Mouse (Mus musculus) MEL (cell line): ENCODE data around the gene Tdp1. TPM values are rescaled to one million over a fixed set of nuclear protein-coding genes. Genes with fewer than 3 reads are reported as not detected.

ENCODE experiments used
- DNase-seq: peaks from one replicate; pipeline ENCODE4 v3.0.0; 2011; ENCODE audit warnings: low read depth, low spot score
- H3K27ac ChIP-seq: 2 replicates; pipeline ENCODE4 v1.5.1; 2012; ENCODE audit warnings: low read depth, mild to moderate bottlenecking, control low read depth, low read length, moderate library complexity; ENCODE audit not compliant: control insufficient read depth
- H3K27me3 ChIP-seq, 2 experiments: fragments of 150-350 bp in 1 of 2; sonication (generic) in 1 of 2; 2 replicates each; pipeline ENCODE4 v1.6.1; 2012; ENCODE audit warnings: low read length in 2 of 2, mild to moderate bottlenecking in 2 of 2, improper control_type of control experiment in 1 of 2, moderate library complexity in 1 of 2; ENCODE audit not compliant: insufficient read depth in 2 of 2, control insufficient read depth in 1 of 2
- H3K36me3 ChIP-seq, 2 experiments: 2 replicates each; pipeline ENCODE4 v1.6.1; 2012 to 2014; ENCODE audit warnings: low read length in 2 of 2, improper control_type of control experiment in 1 of 2, inconsistent platforms in 1 of 2, mild to moderate bottlenecking in 1 of 2; ENCODE audit not compliant: insufficient read depth in 2 of 2, control insufficient read depth in 1 of 2
- H3K4me1 ChIP-seq, 2 experiments: fragments of 150-350 bp in 1 of 2; sonication (generic) in 1 of 2; 2 replicates each; pipeline ENCODE4 v1.6.1; 2012; ENCODE audit warnings: low read length in 2 of 2, improper control_type of control experiment in 1 of 2, mild to moderate bottlenecking in 1 of 2; ENCODE audit not compliant: insufficient read depth in 2 of 2, control insufficient read depth in 1 of 2
- H3K4me3 ChIP-seq, 2 experiments: fragments of 150-350 bp in 1 of 2; sonication (generic) in 1 of 2; 2 replicates each; pipeline ENCODE4 v1.5.1; 2012; ENCODE audit warnings: low read depth in 2 of 2, low read length in 2 of 2, mild to moderate bottlenecking in 2 of 2, moderate library complexity in 2 of 2, control low read depth in 1 of 2, improper control_type of control experiment in 1 of 2; ENCODE audit not compliant: control insufficient read depth in 1 of 2, insufficient read depth in 1 of 2
- H3K79me2 ChIP-seq: 2 replicates; pipeline ENCODE4 v1.6.1; 2012; ENCODE audit warnings: mild to moderate bottlenecking, low read length, moderate library complexity; ENCODE audit not compliant: control insufficient read depth, poor library complexity, insufficient read depth
- H3K9ac ChIP-seq: 2 replicates; pipeline ENCODE4 v1.6.1; 2012; ENCODE audit warnings: low read depth, mild to moderate bottlenecking, control low read depth, low read length, moderate library complexity; ENCODE audit not compliant: control insufficient read depth, poor library complexity, severe bottlenecking
- H3K9me3 ChIP-seq: fragments of 150-350 bp; sonication (generic); replicated peaks from 2 replicates; pipeline ENCODE4 v1.6.1; 2012; ENCODE audit warnings: mild to moderate bottlenecking, low read length, improper control_type of control experiment, moderate library complexity; ENCODE audit not compliant: insufficient read depth
- BHLHE40 ChIP-seq: IDR thresholded peaks from 2 replicates; pipeline ENCODE4 v1.6.1; 2012; ENCODE audit warnings: low read depth, mild to moderate bottlenecking, inconsistent platforms, low read length, improper control_type of control experiment, borderline replicate concordance
- CHD1 ChIP-seq: IDR thresholded peaks from 2 replicates; pipeline ENCODE4 v1.6.1; 2012; ENCODE audit warnings: low read depth, mild to moderate bottlenecking, inconsistent platforms, low read length, improper control_type of control experiment
- CHD2 ChIP-seq: IDR thresholded peaks from 2 replicates; pipeline ENCODE4 v1.6.1; 2011; ENCODE audit warnings: low read length, improper control_type of control experiment
- CTCF ChIP-seq, 3 experiments: IDR thresholded peaks in 2 of 3; conservative IDR thresholded peaks in 1 of 3; 2 replicates each; pipeline ENCODE4 v1.5.1; 2011 to 2012; ENCODE audit warnings: low read length in 3 of 3, low read depth in 2 of 3, mild to moderate bottlenecking in 2 of 3, improper control_type of control experiment in 1 of 3, inconsistent platforms in 1 of 3, mixed read lengths in 1 of 3, moderate library complexity in 1 of 3; ENCODE audit not compliant: control insufficient read depth in 1 of 3, insufficient read depth in 1 of 3, poor library complexity in 1 of 3, severe bottlenecking in 1 of 3
- E2F4 ChIP-seq: IDR thresholded peaks from 2 replicates; pipeline ENCODE4 v1.6.1; 2011; ENCODE audit warnings: low read depth, low read length, improper control_type of control experiment, borderline replicate concordance
- EP300 ChIP-seq, 2 experiments: IDR thresholded peaks; 2 replicates each; pipeline ENCODE4 v1.6.1; 2011; ENCODE audit warnings: improper control_type of control experiment in 2 of 2, low read length in 2 of 2, low read depth in 1 of 2, mild to moderate bottlenecking in 1 of 2
- ETS1 ChIP-seq: IDR thresholded peaks from 2 replicates; pipeline ENCODE4 v1.6.1; 2012; ENCODE audit warnings: low read depth, mild to moderate bottlenecking, inconsistent platforms, low read length, improper control_type of control experiment, moderate library complexity
- GABPA ChIP-seq: IDR thresholded peaks from 2 replicates; pipeline ENCODE4 v1.6.1; 2012; ENCODE audit warnings: low read depth, mild to moderate bottlenecking, inconsistent platforms, low read length, improper control_type of control experiment, moderate library complexity
- GATA1 ChIP-seq: IDR thresholded peaks from 2 replicates; pipeline ENCODE4 v1.6.1; 2011; ENCODE audit warnings: low read depth, low read length, improper control_type of control experiment
- HCFC1 ChIP-seq: IDR thresholded peaks from 2 replicates; pipeline ENCODE4 v1.6.1; 2012; ENCODE audit warnings: low read depth, mild to moderate bottlenecking, inconsistent platforms, low read length, improper control_type of control experiment, moderate library complexity
- JUND ChIP-seq: IDR thresholded peaks from 2 replicates; pipeline ENCODE4 v1.6.1; 2011; ENCODE audit warnings: low read depth, mild to moderate bottlenecking, improper control_type of control experiment, low read length
- KAT2A ChIP-seq: conservative IDR thresholded peaks from 2 replicates; pipeline ENCODE4 v1.6.1; 2012; ENCODE audit warnings: low read depth, low read length, improper control_type of control experiment, inconsistent platforms
- MAFK ChIP-seq: IDR thresholded peaks from 2 replicates; pipeline ENCODE4 v1.6.1; 2011; ENCODE audit warnings: low read depth, mild to moderate bottlenecking, low read length, improper control_type of control experiment, borderline replicate concordance
- MAX ChIP-seq: IDR thresholded peaks from 2 replicates; pipeline ENCODE4 v1.6.1; 2011; ENCODE audit warnings: low read length, improper control_type of control experiment
- MEF2A ChIP-seq: IDR thresholded peaks from 2 replicates; pipeline ENCODE4 v1.6.1; 2014; ENCODE audit warnings: low read depth, mild to moderate bottlenecking, inconsistent platforms, low read length, improper control_type of control experiment; ENCODE audit not compliant: poor library complexity, insufficient replicate concordance, severe bottlenecking; ENCODE audit errors: extremely low read depth
- MXI1 ChIP-seq: IDR thresholded peaks from 2 replicates; pipeline ENCODE4 v1.6.1; 2011; ENCODE audit warnings: mild to moderate bottlenecking, low read depth, low read length, improper control_type of control experiment
- MYB ChIP-seq: IDR thresholded peaks from 2 replicates; pipeline ENCODE4 v1.6.1; 2011; ENCODE audit warnings: mild to moderate bottlenecking, low read depth, low read length, improper control_type of control experiment
- MYC ChIP-seq: IDR thresholded peaks from 2 replicates; pipeline ENCODE4 v1.6.1; 2011; ENCODE audit warnings: low read depth, mild to moderate bottlenecking, low read length, improper control_type of control experiment, moderate library complexity
- NELFE ChIP-seq: IDR thresholded peaks from 2 replicates; pipeline ENCODE4 v1.6.1; 2011; ENCODE audit warnings: low read depth, low read length, improper control_type of control experiment
- NRF1 ChIP-seq: IDR thresholded peaks from 2 replicates; pipeline ENCODE4 v1.6.1; 2014; ENCODE audit warnings: low read depth, mild to moderate bottlenecking, inconsistent platforms, low read length, improper control_type of control experiment, moderate library complexity; ENCODE audit not compliant: poor library complexity, insufficient read depth, severe bottlenecking
- POLR2A ChIP-seq, 2 experiments: IDR thresholded peaks; 2 replicates each; pipeline ENCODE4 v1.6.1; 2011 to 2012; ENCODE audit warnings: low read length in 2 of 2, mild to moderate bottlenecking in 2 of 2, control low read depth in 1 of 2, improper control_type of control experiment in 1 of 2, low read depth in 1 of 2, moderate library complexity in 1 of 2; ENCODE audit not compliant: control insufficient read depth in 1 of 2, insufficient read depth in 1 of 2, poor library complexity in 1 of 2
- POLR2AphosphoS2 ChIP-seq: IDR thresholded peaks from 2 replicates; pipeline ENCODE4 v1.6.1; 2011; ENCODE audit warnings: low read length, improper control_type of control experiment
- POLR2AphosphoS5 ChIP-seq: IDR thresholded peaks from 2 replicates; pipeline ENCODE4 v1.6.1; 2012; ENCODE audit warnings: low read depth, borderline replicate concordance, mild to moderate bottlenecking, inconsistent platforms, low read length, moderate library complexity, mixed read lengths
- RAD21 ChIP-seq: IDR thresholded peaks from 2 replicates; pipeline ENCODE4 v1.6.1; 2011; ENCODE audit warnings: mild to moderate bottlenecking, low read depth, low read length, improper control_type of control experiment
- RCOR1 ChIP-seq: IDR thresholded peaks from 2 replicates; pipeline ENCODE4 v1.6.1; 2012; ENCODE audit warnings: low read depth, mild to moderate bottlenecking, inconsistent platforms, low read length, improper control_type of control experiment
- SIN3A ChIP-seq: IDR thresholded peaks from 2 replicates; pipeline ENCODE4 v1.6.1; 2012; ENCODE audit warnings: low read length, improper control_type of control experiment, inconsistent platforms
- SMC3 ChIP-seq: IDR thresholded peaks from 2 replicates; pipeline ENCODE4 v1.6.1; 2011; ENCODE audit warnings: low read depth, low read length, improper control_type of control experiment
- TAL1 ChIP-seq: IDR thresholded peaks from 2 replicates; pipeline ENCODE4 v1.6.1; 2012; ENCODE audit warnings: mild to moderate bottlenecking, inconsistent platforms, low read length, moderate library complexity, mixed read lengths
- TBP ChIP-seq: IDR thresholded peaks from 2 replicates; pipeline ENCODE4 v1.8.0; 2011; ENCODE audit warnings: low read depth, low read length, improper control_type of control experiment
- UBTF ChIP-seq: IDR thresholded peaks from 2 replicates; pipeline ENCODE4 v1.6.1; 2012; ENCODE audit warnings: low read depth, mild to moderate bottlenecking, inconsistent platforms, low read length, improper control_type of control experiment, moderate library complexity, borderline replicate concordance; ENCODE audit not compliant: insufficient read depth
- USF1 ChIP-seq: IDR thresholded peaks from 2 replicates; pipeline ENCODE4 v1.6.1; 2014; ENCODE audit warnings: low read depth, mild to moderate bottlenecking, inconsistent platforms, low read length, improper control_type of control experiment, moderate library complexity
- USF2 ChIP-seq, 2 experiments: IDR thresholded peaks; 2 replicates each; pipeline ENCODE4 v1.6.1; 2011 to 2012; ENCODE audit warnings: improper control_type of control experiment in 2 of 2, low read length in 2 of 2, borderline replicate concordance in 1 of 2, inconsistent platforms in 1 of 2, low read depth in 1 of 2, mild to moderate bottlenecking in 1 of 2; ENCODE audit not compliant: insufficient read depth in 1 of 2
- ZC3H11A ChIP-seq: IDR thresholded peaks from 2 replicates; pipeline ENCODE4 v1.6.1; 2012; ENCODE audit warnings: low read depth, mild to moderate bottlenecking, inconsistent platforms, low read length, improper control_type of control experiment
- ZKSCAN1 ChIP-seq: IDR thresholded peaks from 2 replicates; pipeline ENCODE4 v1.6.1; 2012; ENCODE audit warnings: low read depth, mild to moderate bottlenecking, inconsistent platforms, low read length, improper control_type of control experiment, moderate library complexity
- ZMIZ1 ChIP-seq: IDR thresholded peaks from 2 replicates; pipeline ENCODE4 v1.6.1; 2012; ENCODE audit warnings: low read depth, mild to moderate bottlenecking, inconsistent platforms, low read length, improper control_type of control experiment, moderate library complexity
- ZNF384 ChIP-seq: IDR thresholded peaks from 2 replicates; pipeline ENCODE4 v1.6.1; 2012; ENCODE audit warnings: low read depth, mild to moderate bottlenecking, inconsistent platforms, low read length, improper control_type of control experiment
- polyA plus RNA-seq, 2 experiments: library from polyadenylated mRNA; stranded (reverse) in 1 of 2; unstranded in 1 of 2; fragments of >175 nt in 1 of 2; fragments of >200 nt in 1 of 2; gene quantifications; 2 replicates each; pipeline versions ENCODE4 v1.2.1 to v1.2.4; 2012; ENCODE audit warnings: low replicate concordance in 2 of 2, low read depth in 1 of 2; ENCODE audit not compliant: insufficient read length in 2 of 2, insufficient read depth in 1 of 2, missing spikeins in 1 of 2
- total RNA-seq: library from RNA; depleted of rRNA; stranded (reverse); fragments of 300-350 nt; gene quantifications from 2 replicates; pipeline ENCODE4 v1.2.3, GENCODE M21; 2012

Gene Tdp1
- total and polyA plus RNA-seq, 3 experiments = 33.2 to 142 (median 94.3) TPM

GRCm38 (mm10) chr12:99883000-99883712 lies 1.2 kb upstream of the Tdp1 start:
- Histone ChIP-seq H3K9me3 (no peaks in the 10 kb centered on the region), H3K36me3 (peaks cover 0 to 7% of the 10 kb centered on the region in 2 experiments; a peak in 2 of 4 replicates), H3K27ac (peak overlapping the region; percentile 87), H3K9ac (peak overlapping the region; percentile 83), H3K27me3 (no peaks in the 10 kb centered on the region), H3K4me1 (peaks cover 5 to 10% of the 10 kb centered on the region in 2 experiments), H3K4me3 (peak overlapping the region; percentile 85 to 92), H3K79me2 (peaks cover 5% of the 10 kb centered on the region)
- DNase-seq = peak; percentile 98
- 0 out of 4 replicates have a peak, but pooled peaks of 1 of the 2 experiments have one; percentile 14 for TF ChIP-seq EP300 (IDR thresholded peaks at IDR 0.05; ENCODE audit: low read depth in 1 of 2, low read length in 2 of 2)
- TF ChIP-seq ZKSCAN1 = no peak
- TF ChIP-seq CTCF (IDR thresholded peaks at IDR 0.05 in 2 of 3, conservative IDR thresholded peaks at IDR 0.05 in 1 of 3; ENCODE audit: control insufficient read depth in 1 of 3, insufficient read depth in 1 of 3, low read depth in 2 of 3, low read length in 3 of 3, poor library complexity in 1 of 3, severe bottlenecking in 1 of 3) = no peak
- TF ChIP-seq BHLHE40 = no peak
- TF ChIP-seq CHD1 = no peak
- peak; percentile 91 for TF ChIP-seq SIN3A
- TF ChIP-seq POLR2AphosphoS5 = no peak
- TF ChIP-seq RAD21 = no peak
- no peak for TF ChIP-seq TAL1
- no peak for TF ChIP-seq MAFK
- TF ChIP-seq ETS1 = no peak
- peak; percentile 91 for TF ChIP-seq TBP
- no peak for TF ChIP-seq ZNF384
- TF ChIP-seq ZMIZ1 = peak; percentile 76
- TF ChIP-seq GATA1 = no peak
- TF ChIP-seq ZC3H11A = no peak
- TF ChIP-seq MXI1 = peak; percentile 83
- peak; percentile 65 for TF ChIP-seq CHD2
- peak; percentile 59 to 81; a peak in 3 of 4 replicates for TF ChIP-seq POLR2A (IDR thresholded peaks at IDR 0.05; ENCODE audit: control insufficient read depth in 1 of 2, insufficient read depth in 1 of 2, low read depth in 1 of 2, low read length in 2 of 2, poor library complexity in 1 of 2)
- TF ChIP-seq RCOR1 = no peak
- no peak for TF ChIP-seq UBTF
- no peak for TF ChIP-seq E2F4
- peak; percentile 53 for TF ChIP-seq POLR2AphosphoS2
- TF ChIP-seq JUND = no peak
- no peak for TF ChIP-seq USF1
- TF ChIP-seq KAT2A = peak; percentile 60; the same call in 1 of the 2 replicates
- no peak for TF ChIP-seq GABPA
- no peak for TF ChIP-seq USF2 (IDR thresholded peaks at IDR 0.05; ENCODE audit: borderline replicate concordance in 1 of 2, insufficient read depth in 1 of 2, low read depth in 1 of 2, low read length in 2 of 2)
- 0 out of 2 replicates have a peak, but pooled peaks have one; percentile 21 for TF ChIP-seq MYB
- peak; percentile 78 for TF ChIP-seq NELFE
- peak; percentile 43; the same call in 1 of the 2 replicates for TF ChIP-seq NRF1
- no peak; the same call in 1 of the 2 replicates for TF ChIP-seq MYC
- no peak for TF ChIP-seq MEF2A
- TF ChIP-seq HCFC1 = peak; percentile 80
- TF ChIP-seq SMC3 = no peak
- peak; percentile 69; the same call in 1 of the 2 replicates for TF ChIP-seq MAX
